Mouse (Mus musculus) lung, adult 2 months (tissue): ENCODE data around the gene Mfsd4b5. TPM values are rescaled to one million over a fixed set of nuclear protein-coding genes. Genes with fewer than 3 reads are reported as not detected.

Experiments
- DNase-seq: peaks from one replicate; pipeline ENCODE4 v3.0.0; 2022
- H3K4me1 ChIP-seq: fragments of 200-500 bp; 2 replicates; pipeline ENCODE4 v1.6.1; 2011; ENCODE audit warnings: low read length; ENCODE audit not compliant: control insufficient read depth, insufficient read depth
- H3K4me3 ChIP-seq: fragments of 200-500 bp; replicated peaks from 2 replicates; pipeline ENCODE3; 2011; ENCODE audit warnings: low read depth, mild to moderate bottlenecking, control low read depth, low read length; ENCODE audit errors: extremely low read depth
- CTCF ChIP-seq: fragments of 200-500 bp; IDR thresholded peaks from 2 replicates; pipeline ENCODE4 v1.5.1; 2011; ENCODE audit warnings: mild to moderate bottlenecking, low read length, control low read depth; ENCODE audit not compliant: insufficient read depth
- POLR2A ChIP-seq: fragments of 200-500 bp; IDR thresholded peaks from 2 replicates; pipeline ENCODE4 v1.6.1; 2011; ENCODE audit warnings: low read depth, mild to moderate bottlenecking, control low read depth, low read length, borderline replicate concordance; ENCODE audit errors: extremely low read depth
- WGBS: fragments of 180-500 bp; shearing (Covaris S2); methylation state at CpG from one replicate; pipeline ENCODE4 v1.1.7; 2018; 5-methylcytosine and 5-hydroxymethylcytosine counted together
- polyA plus RNA-seq: library from polyadenylated mRNA; depleted of rRNA; stranded (reverse); fragments of >200 nt; gene quantifications from 2 replicates; pipeline ENCODE4 v1.2.3, GENCODE M21; 2012; rRNA removed

The Mfsd4b5 gene
- 0.19 and 0.30 TPM in 2 replicates for polyA plus RNA-seq

GRCm38 (mm10) chr10:39986466-39986865 lies at the start of gene Mfsd4b5:
Gene Mfsd4b5, minus strand, starts transcription at chr10:39986646.
- 88% methylated on average over 12 of the region's 12 CpGs for WGBS
- H3K4me3 ChIP-seq, result no peak within 1 kb of the TSS
- DNase-seq, result no peak
- no peaks in the 10 kb centered on the region for H3K4me1 ChIP-seq
- TF ChIP-seq CTCF (no peak), POLR2A (no peak)

DNA sequence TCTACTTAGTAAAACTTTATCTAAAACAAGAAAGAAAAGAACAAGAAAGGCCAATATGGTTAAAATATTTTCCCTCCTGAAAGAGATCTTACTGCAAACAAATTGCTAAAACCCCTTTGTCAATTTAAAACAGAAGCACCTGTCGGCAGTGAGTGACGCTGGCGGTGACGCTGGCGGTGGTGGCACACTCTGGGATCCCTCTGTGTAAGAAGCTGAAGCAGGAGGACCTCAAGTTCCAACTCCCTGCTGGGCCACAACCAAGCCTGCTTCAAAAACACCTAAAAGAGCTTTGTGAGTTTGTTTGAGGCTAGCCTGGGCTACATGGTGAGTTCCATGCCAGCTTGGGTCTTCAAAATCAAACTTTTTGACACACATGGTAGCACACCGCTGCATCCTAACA lies 48.5 kb upstream of the Mfsd4b5 start:
- no peaks in the 10 kb centered on the region for H3K4me1 ChIP-seq
- TF ChIP-seq CTCF, result no peak
- TF ChIP-seq POLR2A, result no peak
- no peak for DNase-seq
- WGBS, result 98% methylated on average over 6 of the region's 6 CpGs
- no peak overlapping the region for H3K4me3 ChIP-seq

DNA sequence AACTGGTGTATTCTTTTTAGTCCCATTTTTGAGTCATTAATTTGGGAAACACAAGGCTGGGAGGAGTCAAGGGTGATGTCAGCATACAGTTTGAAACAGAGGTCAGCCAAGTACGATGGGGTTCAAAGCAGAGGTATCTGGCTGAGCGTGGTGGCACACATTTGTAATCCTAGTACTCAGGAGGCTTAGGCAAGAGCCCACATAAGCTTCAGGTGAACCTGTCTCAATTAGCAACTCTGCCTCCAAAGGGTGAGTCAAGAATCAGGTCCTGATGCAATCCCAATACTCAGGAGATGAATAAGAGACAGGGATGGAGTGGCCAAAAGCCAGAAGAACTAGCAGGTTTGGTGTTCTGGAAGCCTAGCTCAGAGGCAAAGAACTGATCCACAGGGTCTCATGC lies 46.5 kb upstream of the Mfsd4b5 start:
- no peak overlapping the region for H3K4me3 ChIP-seq
- WGBS, result 76% methylated on average over 2 of the region's 2 CpGs
- no peak for TF ChIP-seq POLR2A
- no peak for TF ChIP-seq CTCF
- no peaks in the 10 kb centered on the region for H3K4me1 ChIP-seq
- no peak for DNase-seq

DNA sequence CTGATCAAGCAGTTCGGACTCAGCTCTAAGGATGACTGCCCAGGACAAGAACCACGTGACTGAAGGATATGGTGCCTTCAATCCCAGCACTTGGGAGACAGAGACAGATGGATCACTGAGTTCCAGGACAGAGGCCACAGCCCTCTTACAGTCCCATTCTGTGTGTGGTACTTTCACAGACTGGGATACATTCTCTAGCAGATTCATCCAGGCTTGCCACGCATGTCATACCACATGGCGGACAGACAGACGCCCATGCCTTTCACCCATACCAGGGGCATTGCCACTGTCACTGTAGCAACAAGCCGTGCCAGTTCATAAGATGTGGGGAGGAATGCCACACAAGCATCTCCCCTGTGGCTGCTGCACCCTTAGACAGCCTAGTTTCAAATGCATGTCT lies 44.3 kb upstream of the Mfsd4b5 start:
- no peak for DNase-seq
- Histone ChIP-seq H3K4me3 (no peak overlapping the region), H3K4me1 (no peaks in the 10 kb centered on the region)
- TF ChIP-seq CTCF (no peak), POLR2A (no peak)
- WGBS, result 90% methylated on average over 6 of the region's 6 CpGs

- TF ChIP-seq CTCF (no peak), POLR2A (no peak)
- 62% methylated on average over 2 of the region's 2 CpGs for WGBS
- Histone ChIP-seq H3K4me3 (no peak overlapping the region), H3K4me1 (peaks cover 2% of the 10 kb centered on the region)
- no peak for DNase-seq
These were observed 43.2 kb upstream of the Mfsd4b5 start for GRCm38 (mm10) chr10:40029610-40030009.

- Histone ChIP-seq H3K4me1 (peaks cover 3% of the 10 kb centered on the region), H3K4me3 (no peak overlapping the region)
- 53% methylated on average over 8 of the region's 8 CpGs for WGBS
- TF ChIP-seq POLR2A (no peak), CTCF (no peak)
- DNase-seq, result no peak
These were observed 41.6 kb upstream of the Mfsd4b5 start for GRCm38 (mm10) chr10:40028091-40028490.

- TF ChIP-seq CTCF (no peak), POLR2A (no peak)
- 90% methylated on average over 5 of the region's 5 CpGs for WGBS
- no peak for DNase-seq
These were observed 40.1 kb upstream of the Mfsd4b5 start for GRCm38 (mm10) chr10:40026546-40026945.

DNA sequence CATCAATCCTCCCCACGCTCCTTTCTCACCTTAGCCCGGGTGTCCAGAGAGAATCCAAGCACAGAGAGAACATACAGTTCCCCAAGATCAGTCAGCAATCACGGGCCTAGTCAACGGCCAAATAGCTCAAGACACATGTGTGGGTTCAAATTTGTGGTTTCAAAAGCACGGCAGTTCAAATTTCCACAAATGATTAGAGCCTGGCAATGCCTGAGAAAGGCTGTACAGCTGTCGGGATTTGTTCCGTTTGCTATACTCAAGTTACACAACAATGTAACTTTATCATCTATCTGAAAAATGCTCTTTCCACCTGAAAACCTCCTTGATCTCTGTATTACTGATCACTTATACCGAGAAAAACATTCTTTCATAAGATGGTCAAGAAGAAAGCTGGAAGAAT lies 39.1 kb upstream of the Mfsd4b5 start:
- Histone ChIP-seq H3K4me1 (peaks cover 3% of the 10 kb centered on the region), H3K4me3 (no peak overlapping the region)
- no peak for TF ChIP-seq CTCF
- TF ChIP-seq POLR2A, result no peak
- 60% methylated on average over 8 of the region's 8 CpGs for WGBS
- DNase-seq, result no peak

More at GRCm38 (mm10) chr10:40026546-40026945, 40.1 kb upstream of the Mfsd4b5 start:
- Histone ChIP-seq H3K4me1 (peaks cover 3% of the 10 kb centered on the region), H3K4me3 (no peak overlapping the region)

DNA sequence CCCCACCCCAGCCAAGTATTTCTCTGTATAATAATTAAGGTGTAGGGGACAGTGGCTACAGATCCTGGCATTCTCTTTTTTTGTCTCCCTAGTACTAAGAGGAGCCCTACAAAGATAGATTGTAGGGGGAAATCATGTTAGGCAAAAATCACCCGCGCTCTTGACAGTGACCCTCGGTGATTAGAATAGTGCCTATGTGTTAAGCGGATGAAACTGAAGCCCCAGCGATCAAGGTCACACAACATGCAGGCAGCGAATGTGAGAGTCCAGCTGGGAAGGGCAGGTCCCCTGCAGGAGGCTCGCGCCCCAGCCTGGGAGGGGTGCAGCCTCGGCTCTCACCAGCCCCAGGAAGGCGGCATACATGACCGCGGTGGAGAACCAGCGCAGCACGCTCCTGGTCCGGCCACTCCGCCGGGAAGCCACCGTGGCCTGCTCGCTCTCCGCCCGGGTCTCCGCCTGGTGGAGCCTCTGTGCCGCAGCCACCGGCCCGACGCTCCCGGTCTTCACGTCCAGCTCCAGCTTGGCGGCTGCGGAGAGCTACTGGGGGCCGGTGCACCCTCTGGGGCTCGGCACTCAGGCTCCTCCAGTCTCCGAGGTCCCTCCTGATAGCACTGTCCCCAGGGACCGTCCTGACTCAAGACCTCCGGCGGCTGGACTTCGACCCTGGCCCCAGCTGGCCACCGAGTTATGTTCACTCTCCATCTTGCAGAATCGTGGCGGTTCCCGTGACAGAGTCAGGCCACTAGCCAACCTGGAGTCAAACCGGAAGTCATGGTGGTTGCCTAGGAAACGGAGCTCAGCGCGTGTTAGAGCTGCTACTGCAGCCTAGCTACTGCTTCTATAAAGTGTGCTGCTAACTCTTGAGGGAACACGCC lies 38.3 kb upstream of the Mfsd4b5 start, which contains the start of gene Mfsd4b1:
Mfsd4b1 (minus strand) TSS at position 715 of the 875 bp plus-strand sequence.
- TF ChIP-seq CTCF (no peak), POLR2A (peak; percentile 27; the same call in 1 of the 2 replicates)
- peak within 1 kb of the TSS; percentile 56 for H3K4me3 ChIP-seq
- peak; percentile 63 for DNase-seq
- 2% methylated on average over 46 of the region's 46 CpGs for WGBS
- peaks cover 3% of the 10 kb centered on the region for H3K4me1 ChIP-seq

DNA sequence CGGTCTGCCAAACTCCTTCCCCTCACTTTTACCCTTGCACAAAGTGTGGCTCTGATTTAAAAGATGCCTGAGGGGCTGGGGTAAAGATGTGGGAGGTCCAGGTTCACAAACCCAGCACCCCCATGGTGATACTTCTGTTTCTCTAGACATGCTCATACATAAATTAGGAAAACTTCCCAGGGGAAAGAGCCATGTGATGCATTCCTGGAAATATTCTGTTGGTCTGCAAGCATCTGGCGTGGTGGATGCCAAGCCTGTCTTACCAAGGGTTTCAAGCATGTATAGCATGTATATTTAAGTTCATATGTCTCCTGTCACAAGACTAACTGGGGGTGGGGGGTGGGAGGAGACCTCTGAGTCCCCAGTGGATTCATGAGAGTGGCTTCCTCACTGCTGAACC lies 34.0 kb upstream of the Mfsd4b5 start:
- H3K4me3 ChIP-seq, result no peak overlapping the region
- TF ChIP-seq POLR2A (no peak), CTCF (no peak)
- no peak for DNase-seq
- 61% methylated on average over 2 of the region's 2 CpGs for WGBS
- peaks cover 3% of the 10 kb centered on the region for H3K4me1 ChIP-seq
